Mouse (Mus musculus) heart, embryonic 14.5 days (tissue): Measurements from ENCODE around the gene Fbxw10. TPM values are rescaled to one million over a fixed set of nuclear protein-coding genes. Genes with fewer than 3 reads are reported as not detected.

ENCODE experiments used
- ATAC-seq: fragments of 200-750 bp; cut with Nextera tagmentation; 2 replicates; pipeline ENCODE4 v1.8.0; 2017; ENCODE audit warnings: low read depth, moderate TSS enrichment; ENCODE audit not compliant: insufficient number of reproducible peaks, insufficient read depth, low FRiP score
- H3K27ac ChIP-seq, 2 experiments: fragments of 200-500 bp in 1 of 2; fragments of 300-500 bp in 1 of 2; sonication (generic) in 1 of 2; replicated peaks in 1 of 2; 2 replicates each; pipeline ENCODE4 v1.5.1; 2012 to 2014; ENCODE audit warnings: low read depth in 2 of 2, low read length in 2 of 2, control low read depth in 1 of 2, mild to moderate bottlenecking in 1 of 2, mixed read lengths in 1 of 2; ENCODE audit not compliant: control insufficient read depth in 1 of 2, insufficient read depth in 1 of 2
- H3K27me3 ChIP-seq: fragments of 300-500 bp; sonication (generic); 2 replicates; pipeline ENCODE4 v1.6.1; 2014; ENCODE audit warnings: mild to moderate bottlenecking, low read length, control low read depth; ENCODE audit not compliant: control insufficient read depth, insufficient read depth
- H3K36me3 ChIP-seq: fragments of 300-500 bp; sonication (generic); 2 replicates; pipeline ENCODE4 v1.6.1; 2014; ENCODE audit warnings: mild to moderate bottlenecking, control low read depth, low read length, mixed read lengths; ENCODE audit not compliant: control insufficient read depth, insufficient read depth
- H3K4me1 ChIP-seq, 2 experiments: fragments of 200-500 bp in 1 of 2; fragments of 300-500 bp in 1 of 2; sonication (generic) in 1 of 2; 2 replicates each; pipeline ENCODE4 v1.6.1; 2012 to 2014; ENCODE audit warnings: low read length in 2 of 2, control low read depth in 1 of 2, mixed read lengths in 1 of 2; ENCODE audit not compliant: control insufficient read depth in 2 of 2, insufficient read depth in 2 of 2
- H3K4me2 ChIP-seq: fragments of 300-500 bp; sonication (generic); 2 replicates; pipeline ENCODE4 v1.6.1; 2014; ENCODE audit warnings: mild to moderate bottlenecking, low read length
- H3K4me3 ChIP-seq, 2 experiments: fragments of 200-500 bp in 1 of 2; fragments of 300-500 bp in 1 of 2; sonication (generic) in 1 of 2; 2 replicates each; pipeline ENCODE4 v1.5.1; 2012 to 2014; ENCODE audit warnings: low read length in 2 of 2, mild to moderate bottlenecking in 2 of 2, control low read depth in 1 of 2, low read depth in 1 of 2, moderate library complexity in 1 of 2; ENCODE audit not compliant: control insufficient read depth in 1 of 2, insufficient read depth in 1 of 2
- H3K9ac ChIP-seq: fragments of 300-500 bp; sonication (generic); 2 replicates; pipeline ENCODE4 v1.6.1; 2014; ENCODE audit warnings: mild to moderate bottlenecking, low read length
- H3K9me3 ChIP-seq: fragments of 300-500 bp; sonication (generic); 2 replicates; pipeline ENCODE4 v1.6.1; 2016; ENCODE audit warnings: low read length, control low read depth; ENCODE audit not compliant: control insufficient read depth
- WGBS: fragments of 180-500 bp; shearing (Covaris S2); extraction: QIAGEN DNeasy Blood & Tissue Kit; methylation state at CpG from one replicate; pipeline ENCODE4 v1.1.7; 2014; 5-methylcytosine and 5-hydroxymethylcytosine counted together
- polyA plus RNA-seq: library from polyadenylated mRNA; unstranded; fragments of >200 nt; fragmentation: Nextera tagmentation; extraction: Ambion mirVana; gene quantifications from 2 replicates; pipeline ENCODE4 v1.2.1, GENCODE M21; 2014

Fbxw10 gene
- polyA plus RNA-seq, 1 experiment from 2014 or later, result 0.14 TPM

DNA sequence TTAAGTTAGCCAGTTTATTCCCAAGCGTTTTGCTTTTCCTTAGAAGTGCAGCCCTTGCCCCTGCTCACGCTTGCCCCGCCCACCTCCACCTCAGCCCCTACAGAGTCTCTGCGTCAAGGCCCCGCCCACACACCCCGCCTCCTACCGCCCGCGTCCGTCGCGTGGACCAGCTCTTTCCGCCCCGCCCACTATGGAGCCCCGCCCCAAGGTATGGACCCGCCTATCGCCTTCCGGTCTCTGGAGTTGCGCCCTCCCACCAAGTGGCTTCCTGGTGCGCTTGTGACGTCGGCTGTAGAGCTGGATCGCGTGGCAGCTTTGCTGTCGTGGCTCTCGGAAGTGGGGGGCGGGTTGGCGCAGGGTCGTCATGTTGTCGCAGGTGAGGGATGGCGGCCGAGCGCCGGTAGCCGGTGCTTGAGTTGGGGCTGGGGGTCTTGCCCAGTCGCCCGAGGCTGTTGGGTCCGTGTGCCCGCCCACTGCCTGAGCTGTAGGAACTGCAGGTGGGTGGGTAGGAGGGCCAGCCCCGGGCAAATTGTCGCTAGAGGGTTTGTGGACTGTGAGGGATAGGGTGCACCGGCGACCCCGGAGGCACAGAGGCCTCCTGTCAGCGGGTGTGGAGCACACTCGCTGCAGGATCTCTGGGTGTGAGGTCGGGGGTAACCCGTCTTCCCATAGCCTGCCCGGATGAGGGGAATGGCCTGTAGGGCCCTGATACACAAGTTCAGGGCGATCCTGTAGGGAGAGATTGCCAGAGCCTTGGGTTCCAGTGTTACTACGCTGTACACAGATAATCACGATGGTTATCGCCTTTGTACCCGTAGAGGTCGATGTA lies 32.6 kb downstream of the Fbxw10 start, which contains the start of gene Tvp23b:
Gene Tvp23b, plus strand, starts transcription at position 236 of the 829 bp plus-strand sequence.
- H3K9me3 ChIP-seq, result no peaks in the 10 kb centered on the region
- peak; percentile 98 for ATAC-seq
- no peaks in the 10 kb centered on the region for H3K27me3 ChIP-seq
- peak within 1 kb of the TSS; percentile 82 to 91 for H3K27ac ChIP-seq
- peak within 1 kb of the TSS; percentile 87 to 98 for H3K4me3 ChIP-seq
- WGBS, result under 1% methylated on average over 55 of the region's 55 CpGs
- peak within 1 kb of the TSS; percentile 83 for H3K4me2 ChIP-seq
- H3K9ac ChIP-seq, result peak within 1 kb of the TSS; percentile 93
- H3K36me3 ChIP-seq, result peaks cover 14% of the 10 kb centered on the region
- no peaks in the 10 kb centered on the region for H3K4me1 ChIP-seq

DNA sequence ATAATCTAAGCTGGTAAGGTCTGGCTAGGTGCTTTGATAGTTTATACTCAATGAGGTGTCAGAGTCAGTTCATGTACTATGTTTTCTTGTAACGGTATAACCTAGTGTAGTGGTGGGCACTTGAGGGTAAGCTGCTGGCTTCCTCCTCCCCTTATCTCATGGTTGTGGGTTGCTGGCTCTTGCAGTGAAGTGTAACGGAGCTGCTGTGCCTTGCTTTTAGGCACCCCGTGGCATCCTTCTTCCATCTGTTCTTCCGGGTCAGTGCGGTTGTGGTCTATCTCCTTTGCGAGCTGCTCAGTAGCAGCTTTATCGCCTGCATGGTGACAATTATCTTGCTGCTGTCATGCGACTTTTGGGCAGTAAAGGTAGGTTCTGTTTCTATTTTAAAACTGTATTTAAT lies 36.5 kb downstream of the Fbxw10 start:
- H3K4me1 ChIP-seq, result no peaks in the 10 kb centered on the region; a peak in 1 of 4 replicates
- peaks cover 53% of the 10 kb centered on the region for H3K36me3 ChIP-seq
- no peaks in the 10 kb centered on the region for H3K9me3 ChIP-seq
- ATAC-seq, result no peak
- no peak overlapping the region for H3K9ac ChIP-seq
- WGBS, result 78% methylated on average over 8 of the region's 8 CpGs
- no peaks in the 10 kb centered on the region for H3K27me3 ChIP-seq
- no peak overlapping the region for H3K4me3 ChIP-seq
- no peak overlapping the region for H3K4me2 ChIP-seq
- H3K27ac ChIP-seq, result no peak overlapping the region

DNA sequence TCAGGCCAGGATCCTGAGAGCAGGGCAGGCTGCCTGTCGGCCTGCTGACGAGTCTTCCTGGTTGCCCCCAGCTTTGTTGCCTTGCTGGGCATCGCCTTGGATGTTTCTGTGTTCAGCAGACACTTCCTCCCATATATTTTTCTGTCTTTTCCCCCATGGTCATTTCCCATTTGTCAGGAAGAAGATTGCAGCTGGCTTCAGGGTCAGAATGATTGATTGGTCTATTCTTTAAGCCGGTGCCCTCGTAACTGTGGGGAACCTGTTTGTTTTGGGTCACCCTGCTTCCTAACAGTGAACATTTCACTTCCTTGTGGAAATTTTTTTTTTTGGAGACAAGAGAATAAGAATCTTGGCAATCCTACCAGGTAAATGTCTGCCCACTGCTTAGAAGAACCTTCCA lies 38.5 kb downstream of the Fbxw10 start:
- Histone ChIP-seq H3K9ac (no peak overlapping the region), H3K27ac (no peak overlapping the region), H3K36me3 (peaks cover 71% of the 10 kb centered on the region), H3K9me3 (no peaks in the 10 kb centered on the region), H3K4me3 (no peak overlapping the region), H3K27me3 (no peaks in the 10 kb centered on the region), H3K4me2 (no peak overlapping the region), H3K4me1 (no peaks in the 10 kb centered on the region; a peak in 1 of 4 replicates)
- 71% methylated on average over 5 of the region's 5 CpGs for WGBS
- ATAC-seq, result no peak

DNA sequence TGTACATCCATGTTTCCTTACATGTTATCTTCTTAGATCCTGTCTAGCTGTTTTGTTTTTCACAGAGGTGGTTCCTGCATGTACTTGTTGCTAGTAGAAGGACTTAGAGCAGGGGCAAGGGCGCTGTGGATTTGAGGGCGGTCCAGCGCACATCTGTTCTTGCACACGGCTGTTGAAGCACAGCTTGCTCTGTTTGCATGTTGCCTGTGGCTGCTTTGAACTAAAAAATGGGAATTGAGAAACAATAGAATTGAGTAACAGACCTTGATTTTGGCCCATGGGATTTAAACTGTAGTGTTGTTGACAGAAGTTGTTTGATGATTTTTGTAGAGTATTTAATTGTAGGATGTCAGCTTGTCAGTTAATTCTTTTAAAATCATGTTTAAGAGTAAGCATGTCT lies 43.9 kb downstream of the Fbxw10 start:
- Histone ChIP-seq H3K9ac (no peak overlapping the region), H3K9me3 (no peaks in the 10 kb centered on the region), H3K4me1 (no peaks in the 10 kb centered on the region), H3K4me3 (no peak overlapping the region), H3K36me3 (peaks cover 90% of the 10 kb centered on the region), H3K27me3 (no peaks in the 10 kb centered on the region), H3K4me2 (no peak overlapping the region), H3K27ac (no peak overlapping the region)
- no peak for ATAC-seq
- WGBS, result 89% methylated on average over 4 of the region's 4 CpGs

DNA sequence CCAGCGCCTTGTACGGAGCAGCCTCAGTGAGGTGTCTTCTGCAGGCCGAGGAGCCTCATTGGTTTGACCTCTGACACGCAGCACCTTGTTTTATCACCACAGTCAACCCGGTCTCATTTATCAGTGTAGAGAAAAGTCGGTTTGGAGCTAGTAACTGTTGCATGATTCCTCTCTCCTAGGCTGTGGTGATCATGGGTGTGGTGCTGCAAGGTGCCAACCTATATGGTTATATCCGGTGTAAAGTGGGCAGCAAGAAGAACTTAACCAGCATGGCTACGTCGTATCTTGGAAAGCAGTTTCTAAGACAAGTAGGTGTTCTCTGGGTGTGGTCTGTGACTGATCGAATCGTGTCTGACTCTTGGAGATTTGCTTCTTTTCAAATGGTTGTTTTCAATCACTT lies 44.9 kb downstream of the Fbxw10 start:
- no peaks in the 10 kb centered on the region for H3K9me3 ChIP-seq
- WGBS, result 91% methylated on average over 11 of the region's 11 CpGs
- no peaks in the 10 kb centered on the region for H3K4me1 ChIP-seq
- H3K36me3 ChIP-seq, result peaks cover 88% of the 10 kb centered on the region
- no peak for ATAC-seq
- no peak overlapping the region for H3K9ac ChIP-seq
- no peaks in the 10 kb centered on the region for H3K27me3 ChIP-seq
- no peak overlapping the region for H3K4me3 ChIP-seq
- no peak overlapping the region for H3K27ac ChIP-seq
- no peak overlapping the region for H3K4me2 ChIP-seq

DNA sequence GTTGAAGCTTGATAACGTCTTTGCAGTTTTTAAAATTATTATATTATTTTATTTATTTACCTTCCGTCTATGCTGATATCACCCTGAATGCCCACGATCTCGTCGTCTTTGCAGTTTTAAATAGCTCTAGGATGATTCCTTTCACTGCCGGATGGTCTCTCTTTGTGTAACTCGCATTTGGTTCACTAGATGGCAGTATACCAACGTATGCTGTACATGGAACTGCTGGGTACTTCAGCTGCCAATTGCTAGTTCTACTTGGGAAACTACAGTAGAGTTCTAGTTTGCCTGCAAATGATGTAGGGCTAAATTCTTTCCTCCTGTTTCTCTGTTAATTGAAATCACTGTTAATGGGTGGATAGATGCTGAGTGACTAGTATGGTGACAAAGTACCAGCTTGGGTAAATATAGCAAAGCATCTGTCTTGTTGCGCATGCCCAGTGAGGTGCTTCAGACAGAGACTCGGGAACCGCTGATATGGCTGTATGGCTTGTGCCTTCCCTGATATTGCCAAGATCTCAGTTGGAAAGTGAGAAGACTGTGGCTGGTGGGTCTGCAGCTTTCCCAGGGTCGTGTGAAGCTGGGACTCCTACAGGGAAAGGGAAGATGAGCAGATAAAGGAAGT lies 54.9 kb downstream of the Fbxw10 start:
- Histone ChIP-seq H3K9me3 (no peaks in the 10 kb centered on the region), H3K27me3 (no peaks in the 10 kb centered on the region), H3K9ac (no peak overlapping the region), H3K36me3 (no peaks in the 10 kb centered on the region), H3K4me2 (no peak overlapping the region), H3K4me1 (no peaks in the 10 kb centered on the region), H3K27ac (no peak overlapping the region), H3K4me3 (no peak overlapping the region)
- no peak for ATAC-seq
- WGBS, result 23% methylated on average over 12 of the region's 12 CpGs

DNA sequence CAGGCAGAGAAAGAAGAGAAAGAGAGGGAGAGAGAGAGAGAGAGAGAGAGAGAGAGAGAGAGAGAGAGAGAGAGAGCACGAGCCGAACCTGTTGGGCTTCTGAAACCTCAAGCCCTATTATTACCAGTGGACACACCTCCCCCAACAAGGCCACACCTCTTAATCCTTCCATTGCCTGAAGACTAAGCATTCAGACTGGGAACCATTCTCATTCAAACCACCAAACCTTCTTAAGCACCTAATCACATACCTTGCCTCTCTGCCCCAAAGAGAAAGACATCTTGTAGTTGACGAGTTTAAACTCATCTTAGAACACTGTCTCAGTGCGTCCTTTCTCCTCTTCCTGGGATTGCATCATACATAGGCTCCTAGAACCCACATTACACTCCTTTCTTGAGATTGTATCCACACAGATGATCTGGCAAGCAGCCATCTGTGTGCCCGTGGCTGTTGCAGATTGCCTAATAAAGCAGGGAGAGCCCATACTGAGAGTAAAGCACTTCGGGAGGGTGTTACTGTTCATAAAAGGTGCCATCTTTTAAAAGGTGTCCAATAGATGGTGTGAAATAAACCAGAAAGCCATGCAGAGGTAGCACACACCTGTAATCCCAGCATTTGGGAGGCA lies 57.1 kb downstream of the Fbxw10 start:
- no peak overlapping the region for H3K4me3 ChIP-seq
- no peak for ATAC-seq
- no peaks in the 10 kb centered on the region for H3K27me3 ChIP-seq
- no peak overlapping the region for H3K4me2 ChIP-seq
- H3K9me3 ChIP-seq, result no peaks in the 10 kb centered on the region
- no peaks in the 10 kb centered on the region for H3K36me3 ChIP-seq
- WGBS, result 70% methylated on average over 6 of the region's 6 CpGs
- no peak overlapping the region for H3K9ac ChIP-seq
- H3K4me1 ChIP-seq, result no peaks in the 10 kb centered on the region
- no peak overlapping the region for H3K27ac ChIP-seq
